Mouse (Mus musculus): ENCODE results near the gene Cdh5.

The Cdh5 gene

DNA sequence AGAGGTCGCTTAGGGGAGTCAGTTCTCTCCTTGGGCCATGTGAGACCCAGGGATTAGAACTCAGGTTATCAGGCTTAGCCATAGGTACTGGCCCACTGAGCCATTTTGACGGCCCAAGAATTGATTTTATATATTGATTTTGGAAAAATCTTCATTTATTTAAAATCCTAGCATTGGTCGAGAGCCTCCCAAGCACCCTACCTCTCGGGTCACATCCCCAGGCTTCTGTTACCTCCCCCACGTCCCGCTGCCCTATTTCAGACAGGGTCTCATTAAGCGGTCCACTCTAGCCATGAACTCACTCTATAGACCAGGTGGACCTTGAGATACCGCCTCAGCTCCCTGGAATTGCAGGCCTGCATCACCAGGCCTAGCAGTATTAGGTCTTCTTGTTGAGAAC lies 33.1 kb downstream of the Cdh5 start:
- no peak for DNase-seq (ENCODE audit: low read depth)

DNA sequence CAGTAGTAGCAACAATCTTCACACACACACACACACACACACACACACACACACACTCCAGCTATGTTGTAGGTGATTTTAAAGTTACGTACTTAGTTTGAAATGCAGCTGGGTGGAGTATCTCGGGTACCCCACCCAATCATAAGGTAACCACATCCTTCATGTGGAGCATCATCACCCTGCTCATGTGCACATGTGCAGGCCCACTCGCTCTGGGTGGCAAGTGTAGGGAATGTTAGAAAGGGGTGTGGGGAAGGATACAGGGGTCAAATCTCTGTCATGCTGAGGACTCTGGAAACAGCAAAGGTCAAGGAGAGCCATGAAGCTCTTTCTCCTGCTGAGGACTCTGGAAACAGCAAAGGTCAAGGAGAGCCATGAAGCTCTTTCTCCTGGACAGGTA lies 34.9 kb downstream of the Cdh5 start:
- no peak for DNase-seq (ENCODE audit: low read depth)

DNA sequence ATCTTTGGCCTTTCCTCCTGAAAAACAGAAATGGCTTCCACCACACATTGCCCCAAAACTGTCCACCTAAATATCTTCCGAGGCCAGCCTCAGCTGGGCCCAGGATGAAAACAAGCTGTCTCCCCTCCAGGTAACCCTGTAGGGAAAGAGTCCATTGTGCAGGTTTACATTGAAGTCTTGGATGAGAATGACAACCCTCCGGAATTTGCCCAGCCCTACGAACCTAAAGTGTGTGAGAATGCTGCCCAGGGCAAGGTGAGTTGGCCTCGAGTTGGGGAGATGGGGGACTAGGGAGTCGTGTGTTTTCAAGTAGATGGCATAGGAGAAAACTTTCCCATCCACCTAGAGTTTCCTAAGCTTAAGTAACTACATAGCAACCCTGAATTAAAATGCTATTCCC lies 36.2 kb downstream of the Cdh5 start:
- no peak for DNase-seq (ENCODE audit: low read depth)

DNA sequence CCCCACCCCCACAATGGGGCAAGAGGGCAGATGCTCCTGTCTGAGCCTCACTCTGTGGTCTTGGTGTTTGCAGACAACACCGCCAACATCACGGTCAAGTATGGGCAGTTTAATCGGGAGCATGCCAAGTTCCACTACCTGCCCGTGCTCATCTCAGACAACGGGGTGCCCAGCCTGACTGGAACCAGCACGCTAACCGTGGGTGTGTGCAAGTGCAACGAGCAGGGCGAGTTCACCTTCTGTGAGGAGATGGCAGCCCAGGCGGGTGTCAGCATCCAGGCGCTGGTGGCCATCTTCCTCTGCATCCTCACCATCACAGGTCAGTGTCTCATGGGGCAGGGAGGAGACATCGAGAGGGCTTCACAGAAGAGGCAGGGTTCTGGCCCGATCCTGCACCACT lies 39.2 kb downstream of the Cdh5 start:
- DNase-seq (ENCODE audit: low read depth): no peak

DNA sequence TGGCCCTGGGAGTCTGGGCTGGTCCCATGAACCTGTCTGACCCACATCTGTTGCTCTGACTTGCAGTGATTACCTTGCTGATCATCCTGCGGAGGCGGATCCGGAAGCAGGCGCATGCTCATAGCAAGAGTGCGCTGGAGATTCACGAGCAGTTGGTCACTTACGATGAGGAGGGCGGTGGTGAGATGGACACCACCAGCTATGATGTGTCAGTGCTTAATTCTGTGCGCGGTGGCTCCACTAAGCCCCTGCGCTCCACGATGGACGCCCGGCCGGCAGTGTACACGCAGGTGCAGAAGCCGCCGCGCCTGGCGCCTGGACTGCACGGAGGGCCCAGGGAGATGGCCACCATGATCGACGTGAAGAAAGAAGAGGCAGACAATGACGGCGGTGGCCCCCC lies 41.0 kb downstream of the Cdh5 start:
- DNase-seq (ENCODE audit: low read depth): no peak

DNA sequence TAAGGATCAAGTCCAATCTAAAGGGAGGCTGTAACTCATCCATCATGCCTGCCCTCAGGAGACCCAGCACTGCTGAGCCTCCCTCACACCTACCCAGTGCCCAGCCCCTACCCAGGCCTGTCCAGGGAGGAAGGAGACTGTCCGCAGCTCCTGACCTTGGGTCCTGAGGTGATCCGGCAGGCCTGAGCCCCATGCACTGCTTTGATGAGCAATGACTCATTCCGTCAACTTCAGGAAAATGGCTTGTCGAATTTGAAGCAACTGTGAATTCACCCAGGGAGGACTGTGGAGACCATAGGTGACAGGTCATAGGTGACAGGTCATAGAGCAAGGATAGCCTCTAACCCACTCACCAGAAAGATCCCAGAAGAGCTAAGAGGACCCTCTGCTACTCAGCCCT lies 42.0 kb downstream of the Cdh5 start:
- no peak for DNase-seq (ENCODE audit: low read depth)

DNA sequence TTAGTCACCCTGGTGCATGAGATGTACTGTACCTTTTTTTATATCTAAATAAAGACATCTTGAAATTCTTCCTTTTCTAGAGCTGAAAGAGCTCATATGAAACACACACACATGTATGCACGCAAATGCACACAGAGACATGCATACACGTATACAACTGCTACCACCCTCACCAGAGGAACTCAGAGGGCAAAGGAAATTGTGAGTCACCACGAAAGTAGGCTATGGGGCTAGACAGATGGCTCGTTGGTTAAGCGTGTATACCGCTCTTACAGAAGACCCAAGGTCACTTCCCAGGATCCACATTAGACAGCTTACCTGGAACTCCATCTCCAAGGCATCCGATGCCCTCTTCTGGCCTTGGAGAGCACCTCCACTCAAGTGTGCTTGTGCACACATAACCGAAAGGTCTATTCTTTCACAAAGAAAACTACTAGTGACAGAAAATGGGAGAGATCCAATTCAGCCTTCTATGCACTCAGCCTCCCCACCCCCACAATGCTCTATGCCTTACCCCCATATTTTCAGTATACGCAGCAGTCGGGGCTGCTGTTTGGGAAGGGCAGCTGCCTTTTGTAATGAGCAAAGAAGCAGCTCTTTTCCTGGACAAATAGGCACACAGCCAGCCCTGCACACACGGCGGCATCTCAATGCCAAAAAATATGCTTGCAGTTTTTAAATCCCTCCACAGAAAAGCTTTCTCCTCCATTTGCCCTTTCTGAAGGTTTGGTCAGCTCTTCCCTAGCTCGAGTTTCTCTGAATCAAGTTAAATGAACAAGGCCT lies 43.2 kb downstream of the Cdh5 start:
- DNase-seq (ENCODE audit: low read depth): peak; percentile 5

DNA sequence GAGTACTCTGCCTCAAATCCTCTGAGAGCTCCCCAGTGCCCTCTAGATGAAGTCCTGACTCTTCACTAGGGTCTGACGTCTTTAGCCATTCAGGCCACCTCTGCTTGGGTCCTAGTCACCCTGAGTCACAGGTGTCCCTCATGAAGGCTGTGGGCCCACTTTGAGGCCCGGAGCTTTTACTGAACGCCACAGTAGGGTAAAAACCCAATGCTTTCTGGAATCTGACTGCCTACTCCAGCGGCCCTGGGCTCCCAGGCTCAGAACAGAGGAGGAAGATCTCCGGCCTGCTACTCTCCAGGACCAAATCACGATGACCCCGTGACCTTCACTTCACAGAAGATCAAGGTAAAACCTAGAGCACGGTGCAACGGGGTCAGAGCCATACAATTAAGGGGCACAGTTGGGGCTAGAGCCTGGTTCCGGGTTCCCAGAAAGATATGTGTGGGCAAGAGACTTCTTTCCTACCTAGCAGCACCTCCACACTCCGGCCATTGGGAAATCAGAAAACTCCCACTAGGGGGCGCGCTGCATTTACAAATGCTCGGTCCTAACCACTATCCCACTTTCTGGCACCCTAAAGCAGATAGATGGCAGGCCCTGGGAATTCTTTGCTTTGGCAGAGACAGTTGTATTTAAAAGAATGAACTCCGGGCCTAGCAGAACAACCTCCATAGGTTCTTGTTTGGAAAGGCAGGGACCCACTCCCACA lies 44.7 kb downstream of the Cdh5 start:
- DNase-seq (ENCODE audit: low read depth): peak; percentile 88

DNA sequence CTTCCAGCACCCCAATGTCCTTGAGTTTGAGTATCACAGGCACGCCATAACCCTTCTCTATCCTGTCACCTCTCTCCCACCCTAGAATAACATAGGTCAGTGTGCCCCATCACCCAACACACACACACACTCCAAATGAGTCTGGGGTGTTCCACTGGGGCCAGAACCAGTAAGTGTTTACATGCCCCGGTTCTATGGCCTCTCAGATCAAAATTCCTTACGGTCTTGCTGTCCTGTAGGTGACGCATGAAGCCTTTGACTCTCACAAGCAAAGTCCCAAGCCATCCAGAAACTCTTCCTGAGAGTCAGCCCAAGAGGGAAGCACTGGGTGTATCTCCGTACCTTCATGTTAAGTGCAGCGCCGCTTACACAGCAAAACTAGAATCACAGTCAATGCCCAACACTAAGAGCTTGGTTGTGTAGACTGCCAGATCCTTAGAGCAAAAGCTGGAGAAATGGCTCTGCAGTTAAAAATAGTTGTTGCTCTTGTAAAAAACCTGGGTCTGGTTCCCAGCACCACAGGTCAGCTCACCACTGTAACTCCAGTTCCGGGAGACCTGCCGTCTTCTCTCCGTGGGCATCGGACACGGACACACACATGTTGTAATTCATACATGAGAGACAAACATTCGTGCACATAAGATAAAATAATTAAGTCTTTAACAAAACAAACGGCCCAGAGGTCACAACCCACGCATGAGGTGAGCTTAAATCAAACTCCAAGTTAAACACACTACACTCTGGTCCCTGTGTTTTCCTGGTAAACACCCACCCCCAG lies 45.5 kb downstream of the Cdh5 start:
- no peak for DNase-seq (ENCODE audit: low read depth)

DNA sequence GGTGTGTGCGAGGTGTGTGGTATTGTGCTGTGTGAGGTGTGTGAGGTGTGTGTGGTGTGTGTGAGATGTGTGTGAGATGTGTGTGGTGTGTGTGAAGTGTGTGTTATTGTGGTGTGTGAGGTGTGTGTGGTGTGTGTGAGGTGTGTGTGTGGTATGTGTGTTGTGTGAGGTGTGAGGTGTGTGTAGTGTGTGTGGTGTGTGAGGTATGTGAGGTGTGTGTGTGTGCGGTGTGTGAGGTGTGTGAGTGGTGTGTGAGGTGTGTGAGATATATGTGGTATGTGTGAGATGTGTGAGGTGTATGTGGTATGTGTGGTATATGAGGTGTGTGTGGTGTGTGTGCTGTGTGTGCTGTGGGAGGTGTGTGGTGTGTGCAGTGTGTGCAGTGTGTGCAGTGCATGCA lies 46.5 kb downstream of the Cdh5 start:
- no peak for DNase-seq (ENCODE audit: low read depth)

DNA sequence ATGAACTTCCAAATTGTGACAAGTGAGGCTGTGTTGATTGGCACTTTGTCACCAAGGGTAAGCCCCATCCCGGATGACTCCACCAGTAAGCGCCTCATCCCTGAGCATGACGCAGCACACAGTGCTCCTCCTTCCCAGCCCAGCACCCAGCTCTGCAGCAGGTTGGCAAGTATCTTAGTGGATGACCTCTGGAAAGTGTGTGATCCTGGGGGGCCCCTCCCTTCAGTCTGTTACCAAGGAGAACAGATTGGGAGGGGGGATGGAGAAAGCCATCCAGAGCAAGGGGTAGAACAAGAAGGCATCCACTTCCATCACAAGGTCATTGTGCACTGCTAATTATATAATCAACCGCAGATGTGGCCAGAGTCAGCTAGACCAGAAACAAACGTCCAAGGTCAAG lies 59.3 kb downstream of the Cdh5 start:
- DNase-seq (ENCODE audit: low read depth): no peak

DNA sequence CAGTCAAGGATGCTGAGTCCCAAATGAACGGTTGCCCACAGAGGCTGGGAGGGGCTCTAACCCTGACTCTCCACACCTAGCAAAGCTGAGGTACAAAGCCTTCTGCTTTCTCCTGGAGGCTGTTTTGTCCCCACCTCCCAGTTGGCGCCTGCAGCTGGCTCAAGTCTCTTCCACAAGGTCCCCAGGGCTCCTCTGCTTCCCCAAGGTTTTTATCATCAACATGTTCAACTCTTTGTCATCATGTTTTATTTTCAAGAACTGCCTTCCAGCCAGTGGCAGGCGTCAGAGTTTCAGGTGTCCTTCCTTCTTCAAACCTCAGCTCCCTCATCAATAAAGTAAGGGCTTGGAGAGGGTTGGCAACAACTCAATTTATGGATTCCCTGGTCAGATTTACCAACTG lies 68.0 kb downstream of the Cdh5 start:
- DNase-seq (ENCODE audit: low read depth): no peak

DNA sequence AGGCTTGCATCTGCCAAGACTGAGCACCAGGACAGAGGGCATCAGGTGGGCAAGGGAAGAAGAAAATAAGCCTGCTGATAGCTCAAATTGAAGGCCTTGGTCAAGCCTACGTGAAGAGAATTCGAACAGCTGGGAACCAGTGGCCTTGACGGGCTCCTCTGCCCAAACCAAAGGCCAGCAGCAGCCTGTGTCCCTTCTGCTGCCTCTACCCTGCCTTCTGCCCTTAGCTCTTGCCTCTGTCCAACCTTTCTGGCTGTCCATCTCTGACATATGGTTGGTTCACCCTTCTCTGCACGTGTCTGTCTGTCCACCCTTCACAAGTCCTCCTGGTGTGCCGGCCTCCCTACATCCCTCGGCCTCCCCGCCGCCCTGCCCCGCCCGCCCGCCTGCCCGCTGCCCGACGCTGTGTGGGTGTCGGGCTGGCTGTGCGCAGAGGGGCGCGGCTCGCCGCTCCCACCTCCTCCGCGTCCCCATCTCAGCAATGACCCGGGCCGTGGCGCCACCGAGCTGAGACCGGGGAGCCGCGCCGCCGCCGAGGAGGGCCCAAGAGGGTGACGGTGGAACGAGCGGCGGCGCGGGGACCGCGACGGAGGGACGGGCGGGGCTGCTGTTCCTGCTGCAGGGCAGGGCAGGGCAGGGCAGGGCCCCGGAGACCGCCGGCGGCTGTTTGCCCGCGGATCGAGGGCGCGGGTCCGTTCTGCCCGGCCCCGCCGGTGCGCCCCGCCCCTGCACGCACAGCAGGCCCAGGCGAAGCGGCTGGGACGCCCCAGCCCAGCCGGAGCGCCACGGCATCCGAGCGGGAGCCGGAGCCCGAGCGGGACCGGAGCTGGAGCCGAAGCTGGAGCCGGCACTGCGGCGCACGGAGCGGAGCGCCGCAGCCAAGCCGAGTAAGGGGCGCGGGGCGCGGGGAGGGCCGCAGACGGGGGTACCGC lies 69.0 kb downstream of the Cdh5 start, which contains the start of gene Bean1:
Bean1 (plus strand) TSS at position 325 of the 932 bp plus-strand sequence.
- DNase-seq (ENCODE audit: low read depth): no peak

DNA sequence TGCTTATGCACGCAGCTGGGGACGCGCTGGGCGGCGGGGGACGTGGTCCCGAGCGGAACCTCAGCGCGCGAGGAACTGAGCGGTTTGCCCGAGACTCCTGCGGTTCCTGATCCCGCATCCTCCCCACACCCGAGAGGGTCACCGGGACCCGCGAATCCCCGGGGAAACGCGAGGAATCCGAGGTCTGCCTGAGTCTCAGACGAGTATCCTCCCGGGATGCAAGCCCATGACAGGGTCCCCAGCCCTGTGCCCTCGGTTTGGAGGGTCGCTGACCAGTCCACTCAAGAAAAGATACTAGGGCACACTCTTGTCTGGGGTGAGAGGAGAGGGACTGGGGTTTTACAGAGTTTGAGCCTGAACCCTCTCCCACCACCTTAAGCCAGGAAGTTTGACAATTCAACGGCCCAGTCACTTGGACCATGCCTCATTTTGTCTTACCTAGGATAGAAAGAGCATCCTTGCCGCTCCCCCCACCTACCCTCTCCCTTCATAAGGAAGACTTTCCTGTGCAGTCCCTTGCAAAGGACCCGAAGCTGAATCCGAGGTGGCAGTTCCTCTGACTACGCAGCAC lies 69.7 kb downstream of the Cdh5 start:
- DNase-seq (ENCODE audit: low read depth): no peak

DNA sequence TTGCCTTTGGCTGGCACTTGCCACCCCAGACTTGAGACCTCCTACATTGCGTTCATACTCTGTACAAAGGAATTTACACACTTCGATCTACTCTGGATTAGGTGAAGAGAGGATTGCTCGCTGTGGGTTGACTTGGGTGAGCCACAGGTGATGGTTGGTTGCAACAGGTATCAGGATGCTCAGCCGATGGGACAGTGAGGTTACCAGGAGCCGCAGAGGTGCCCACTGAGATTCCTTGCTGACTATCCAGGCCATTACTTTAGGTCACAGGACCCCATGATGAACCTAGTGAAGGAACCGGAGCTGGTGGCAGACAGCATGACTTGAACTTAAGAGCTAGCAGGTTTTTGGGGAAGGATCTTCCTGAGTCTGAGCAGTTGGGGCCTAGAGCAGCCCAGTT lies 71.0 kb downstream of the Cdh5 start:
- DNase-seq (ENCODE audit: low read depth): no peak

DNA sequence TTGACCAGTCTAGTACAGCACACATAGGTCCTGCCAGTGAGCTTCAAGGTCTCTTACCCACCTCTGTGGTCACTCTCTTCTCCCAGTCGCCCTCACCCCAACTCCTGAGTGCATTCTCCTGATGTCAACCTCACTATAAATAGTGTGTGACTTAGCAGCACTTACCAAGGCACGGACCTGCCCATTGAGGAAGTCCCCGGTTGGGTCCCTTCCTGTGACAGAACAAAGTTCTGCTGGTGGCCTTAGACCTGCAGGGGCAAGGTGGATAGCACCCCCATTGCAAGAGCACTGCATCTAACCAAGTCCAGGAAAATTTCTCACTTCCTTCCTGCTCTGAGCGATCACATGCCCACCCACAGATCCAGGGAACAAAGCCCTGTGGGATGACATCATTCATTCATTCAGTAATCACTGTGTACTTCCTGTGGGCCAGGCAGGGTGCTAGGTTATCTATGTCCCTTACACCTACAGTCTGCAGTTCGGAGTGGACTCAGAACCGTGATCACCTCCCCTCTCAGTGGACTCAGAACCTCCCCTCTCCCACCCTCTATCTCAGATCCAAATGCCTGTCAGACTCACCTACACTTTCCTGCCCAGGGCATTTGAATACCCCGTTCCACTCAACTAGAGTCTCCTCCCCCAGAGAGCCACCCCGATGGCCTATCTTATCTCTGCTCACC lies 74.6 kb downstream of the Cdh5 start:
- no peak for DNase-seq (ENCODE audit: low read depth)

DNA sequence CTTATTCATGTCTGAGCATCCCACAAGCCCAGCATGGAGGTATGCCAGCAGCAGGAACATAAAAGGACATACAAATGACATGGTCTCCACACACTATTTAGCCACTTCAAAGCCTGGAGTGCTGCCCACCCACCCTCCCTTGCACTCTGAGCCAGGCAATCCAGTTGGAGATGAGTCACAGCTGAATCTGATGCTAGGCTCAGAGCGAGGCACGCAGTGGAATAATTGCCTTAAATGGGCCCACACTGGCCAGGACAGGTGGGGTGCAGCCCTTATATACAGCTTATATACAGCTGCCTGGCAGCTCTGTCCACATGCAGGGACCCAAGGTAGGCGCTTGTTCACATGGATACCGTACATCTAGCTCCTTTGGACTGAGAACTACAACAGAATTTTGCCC lies 75.6 kb downstream of the Cdh5 start:
- DNase-seq (ENCODE audit: low read depth): peak; percentile 26

DNA sequence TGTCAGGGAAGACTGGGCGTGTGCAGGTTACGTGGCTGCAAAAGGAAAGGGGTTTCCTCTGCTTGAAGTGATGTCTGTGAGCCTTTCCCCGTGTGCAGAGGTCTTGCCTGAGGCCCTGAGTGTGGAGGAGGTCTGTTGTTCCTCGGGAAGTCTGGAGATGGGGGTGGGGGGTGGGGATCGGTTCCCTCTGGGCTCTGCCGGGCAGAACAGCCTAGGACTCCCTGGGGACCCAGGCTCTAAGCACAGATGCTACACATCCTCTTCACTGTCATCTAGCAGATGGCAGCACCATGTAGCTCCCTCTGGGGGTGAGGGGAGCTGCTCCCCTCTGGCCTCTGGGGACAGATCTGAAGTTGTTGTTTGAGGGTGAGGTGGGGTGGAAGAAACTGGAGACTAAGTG lies 83.5 kb downstream of the Cdh5 start:
- no peak for DNase-seq (ENCODE audit: low read depth)

DNA sequence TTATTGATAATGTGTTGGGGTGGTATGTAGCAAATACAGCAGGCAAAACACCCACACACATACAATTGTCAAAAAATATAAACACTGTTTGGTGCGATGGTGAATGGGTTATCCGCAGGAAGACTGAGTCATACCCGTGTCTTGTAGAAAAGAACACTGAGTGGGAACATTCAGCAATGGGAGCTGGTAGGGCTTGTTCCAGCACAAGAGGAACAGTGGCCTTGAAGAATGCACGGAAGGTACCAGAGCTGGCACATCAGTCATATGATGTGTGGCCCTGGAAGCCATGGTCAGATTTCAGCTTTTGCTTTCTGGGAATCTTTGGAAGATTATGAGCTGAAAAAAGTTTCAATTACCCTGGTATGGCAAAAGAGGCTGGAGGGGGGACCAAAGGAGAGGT lies 85.4 kb downstream of the Cdh5 start:
- no peak for DNase-seq (ENCODE audit: low read depth)

DNA sequence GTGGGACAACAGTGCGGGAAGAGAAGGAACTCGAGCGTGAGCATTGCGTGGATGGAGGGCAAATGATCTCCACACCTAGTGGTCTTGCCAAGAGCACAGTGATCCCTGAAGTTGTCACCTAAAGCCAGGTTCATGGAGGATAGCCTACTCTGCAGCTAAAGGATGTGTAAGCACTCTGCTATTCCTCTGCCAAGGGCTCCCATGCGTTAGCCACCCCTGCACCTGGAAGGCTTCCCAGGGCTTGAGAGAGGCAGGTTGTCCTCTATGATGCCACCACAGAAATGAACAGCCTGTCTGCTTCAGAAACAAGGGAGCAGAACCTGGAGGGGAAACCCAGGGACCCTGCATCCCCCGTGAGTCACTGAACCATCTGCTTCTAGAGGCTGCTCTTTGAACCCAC lies 86.2 kb downstream of the Cdh5 start:
- no peak for DNase-seq (ENCODE audit: low read depth)

DNA sequence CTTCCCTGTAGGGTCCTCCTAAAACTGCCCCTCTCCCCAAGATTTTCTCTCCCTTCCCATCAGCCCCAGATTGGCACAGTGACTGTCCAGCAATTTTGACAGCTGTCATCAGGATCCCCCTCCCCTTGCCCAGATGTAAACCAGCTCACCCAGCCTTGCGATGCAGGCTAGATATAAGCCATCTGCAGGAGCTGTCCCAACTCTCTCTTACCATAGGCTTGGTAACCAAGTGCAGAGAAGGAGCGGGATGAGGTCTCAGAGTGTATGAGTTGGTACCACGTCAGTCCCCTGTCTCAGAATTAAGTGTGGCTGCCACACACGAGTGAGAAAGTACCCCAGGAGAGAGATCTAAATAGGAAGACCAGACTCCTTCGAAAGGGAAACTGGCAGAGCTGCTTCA lies 87.0 kb downstream of the Cdh5 start:
- DNase-seq (ENCODE audit: low read depth): no peak

Measured in NIH3T3 (cell line).